Mouse (Mus musculus) adrenal gland, adult 18-20 months (tissue): ENCODE measurements around the gene Ankrd13a. TPM values are rescaled to one million over a fixed set of nuclear protein-coding genes. Genes with fewer than 3 reads are reported as not detected.
A peak's percentile ranks its signal among the peaks of the same experiment; 100 is the strongest.

ENCODE experiments used
- DNase-seq, 2 experiments: peaks; one replicate each; pipeline ENCODE4 v3.0.0; 2021 to 2022; ENCODE audit warnings: low spot score in 2 of 2
- total RNA-seq, 2 experiments: library from RNA; stranded (reverse); gene quantifications; 1 replicate in 1 of 2; 2 replicates in 1 of 2; pipeline ENCODE4 v1.2.3; 2021

The Ankrd13a gene
- total RNA-seq, 2 experiments from 2014 or later: 72.6 to 82.7 TPM

DNA sequence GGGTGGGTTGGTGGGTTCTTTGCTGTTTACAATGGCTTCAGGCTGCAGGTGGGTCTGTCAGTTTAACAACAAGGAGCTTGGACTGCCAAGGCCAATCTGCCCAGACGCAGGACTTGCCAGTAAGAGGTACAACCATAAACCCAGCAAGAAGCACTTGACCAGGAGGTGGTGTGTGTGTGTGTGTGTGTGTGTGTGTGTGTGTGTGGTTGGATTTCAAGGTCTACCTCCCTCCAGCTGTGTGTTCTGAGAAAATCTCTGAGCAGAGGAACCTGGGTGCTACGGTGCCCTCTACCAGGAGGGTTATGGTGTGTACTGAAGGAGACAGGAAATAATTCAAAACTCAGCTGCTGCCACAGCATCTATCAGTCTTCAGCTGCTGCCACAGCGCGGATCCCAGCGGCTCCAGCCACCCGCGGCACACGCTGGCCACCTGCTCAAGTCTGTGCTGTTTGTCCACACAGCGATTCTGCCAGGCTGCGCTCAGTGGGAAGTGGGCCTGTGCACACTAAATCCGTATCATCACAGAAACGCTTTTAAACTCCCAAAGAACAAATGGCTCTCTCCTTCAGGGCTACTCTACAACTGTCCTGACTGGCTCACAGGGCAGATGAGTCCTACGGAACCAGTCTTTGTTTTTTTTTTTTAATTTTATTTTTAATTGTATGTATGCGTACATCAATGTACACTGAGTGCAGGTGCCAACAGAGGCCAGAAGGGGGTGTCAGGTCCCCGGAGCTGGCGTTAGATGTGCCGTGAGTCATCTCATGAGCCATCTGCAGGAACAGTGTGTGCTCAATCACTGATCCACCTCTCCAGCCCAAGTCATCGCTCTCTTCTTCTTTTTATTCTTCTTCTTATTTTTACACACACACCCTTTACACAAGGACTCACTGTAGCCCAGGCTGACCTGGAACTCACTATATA lies 9.4 kb upstream of the Ankrd13a start:
- DNase-seq: peak in 1 of 2 experiments; percentile 40

GRCm38 (mm10) chr5:114766686-114767085 lies 7.8 kb upstream of the Ankrd13a start:
- no peak for DNase-seq

GRCm38 (mm10) chr5:114767185-114767584 lies 7.3 kb upstream of the Ankrd13a start:
- no peak for DNase-seq

GRCm38 (mm10) chr5:114769786-114770185 lies 4.7 kb upstream of the Ankrd13a start:
- no peak for DNase-seq

DNA sequence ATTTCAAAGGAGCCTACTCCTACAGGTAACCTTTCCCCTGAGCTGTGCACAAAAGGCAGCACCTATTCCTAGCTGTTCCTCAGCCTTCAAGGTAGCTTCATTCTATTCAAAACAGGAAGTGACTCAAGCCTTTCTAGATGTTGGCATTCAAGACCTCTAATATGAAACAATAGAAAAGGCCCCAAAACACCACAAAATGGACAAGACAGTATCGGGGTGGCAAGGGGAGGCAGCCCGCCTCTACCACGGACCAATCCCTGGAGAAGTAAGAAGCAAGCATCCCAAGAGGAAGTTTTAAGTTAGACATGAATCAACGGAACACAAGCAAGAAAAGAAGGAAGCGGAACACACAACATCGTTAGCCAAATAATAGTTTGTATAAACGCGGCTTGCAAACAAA lies 2.7 kb upstream of the Ankrd13a start:
- no peak for DNase-seq

DNA sequence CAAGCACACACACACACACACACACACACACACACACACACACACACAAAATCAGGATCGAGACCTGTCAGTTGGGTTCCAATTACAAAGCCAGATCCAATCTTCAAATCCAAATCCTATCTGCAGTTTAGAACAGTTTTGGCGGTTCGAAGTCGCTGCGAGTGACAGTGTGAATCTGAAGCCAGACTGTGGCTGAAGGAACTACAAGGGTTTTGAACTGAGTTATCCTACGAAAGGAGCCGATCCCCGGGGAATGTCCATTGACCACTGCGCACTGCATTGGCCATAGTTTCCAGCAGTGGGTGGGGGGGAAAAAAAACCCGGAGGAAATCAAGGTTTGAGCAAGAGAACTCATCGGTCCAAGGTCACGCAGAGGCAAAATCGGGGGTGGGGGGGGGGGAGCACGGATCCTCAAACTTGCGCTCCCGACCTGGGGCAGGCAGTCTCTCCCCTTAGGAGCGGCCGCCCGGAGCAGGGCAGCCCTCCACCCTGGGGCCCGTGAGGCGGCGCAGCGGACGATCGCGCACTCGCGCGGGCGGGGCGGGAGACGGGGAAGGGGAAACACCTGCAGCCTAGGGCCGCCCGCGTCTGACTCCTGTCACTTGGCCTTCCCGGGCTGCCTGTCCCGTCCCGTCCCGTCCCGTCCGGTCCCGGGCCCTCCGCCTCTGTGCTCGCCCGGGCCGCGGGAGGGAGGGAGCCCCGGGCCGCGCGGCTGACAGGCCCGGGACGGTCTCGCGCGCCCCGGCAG lies 1.8 kb upstream of the Ankrd13a start:
- DNase-seq: peak; percentile 62 to 68

GRCm38 (mm10) chr5:114773211-114773710 lies 1.2 kb upstream of the Ankrd13a start:
- peak; percentile 97 for DNase-seq

DNA sequence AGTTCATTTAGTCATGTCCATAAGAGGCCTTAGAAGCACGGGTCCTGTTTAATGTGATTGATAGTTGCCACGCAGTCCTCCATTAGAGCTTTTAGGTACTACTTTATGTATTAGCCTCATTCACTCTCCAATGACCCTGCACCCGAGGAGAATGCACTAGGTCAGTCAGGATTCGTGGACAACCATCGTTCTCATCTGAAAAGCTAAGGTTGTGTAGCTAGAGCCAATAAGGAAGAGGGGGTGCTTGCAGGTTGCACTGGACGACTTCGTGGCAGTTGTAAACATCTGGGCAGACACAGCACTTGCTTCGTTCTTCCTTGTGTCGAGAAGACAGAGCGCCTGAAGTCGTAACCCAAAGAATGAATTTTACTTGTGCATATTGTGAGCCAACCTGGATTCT lies 697 bp upstream of the Ankrd13a start:
- DNase-seq: peak in 1 of 2 experiments; percentile 39

DNA sequence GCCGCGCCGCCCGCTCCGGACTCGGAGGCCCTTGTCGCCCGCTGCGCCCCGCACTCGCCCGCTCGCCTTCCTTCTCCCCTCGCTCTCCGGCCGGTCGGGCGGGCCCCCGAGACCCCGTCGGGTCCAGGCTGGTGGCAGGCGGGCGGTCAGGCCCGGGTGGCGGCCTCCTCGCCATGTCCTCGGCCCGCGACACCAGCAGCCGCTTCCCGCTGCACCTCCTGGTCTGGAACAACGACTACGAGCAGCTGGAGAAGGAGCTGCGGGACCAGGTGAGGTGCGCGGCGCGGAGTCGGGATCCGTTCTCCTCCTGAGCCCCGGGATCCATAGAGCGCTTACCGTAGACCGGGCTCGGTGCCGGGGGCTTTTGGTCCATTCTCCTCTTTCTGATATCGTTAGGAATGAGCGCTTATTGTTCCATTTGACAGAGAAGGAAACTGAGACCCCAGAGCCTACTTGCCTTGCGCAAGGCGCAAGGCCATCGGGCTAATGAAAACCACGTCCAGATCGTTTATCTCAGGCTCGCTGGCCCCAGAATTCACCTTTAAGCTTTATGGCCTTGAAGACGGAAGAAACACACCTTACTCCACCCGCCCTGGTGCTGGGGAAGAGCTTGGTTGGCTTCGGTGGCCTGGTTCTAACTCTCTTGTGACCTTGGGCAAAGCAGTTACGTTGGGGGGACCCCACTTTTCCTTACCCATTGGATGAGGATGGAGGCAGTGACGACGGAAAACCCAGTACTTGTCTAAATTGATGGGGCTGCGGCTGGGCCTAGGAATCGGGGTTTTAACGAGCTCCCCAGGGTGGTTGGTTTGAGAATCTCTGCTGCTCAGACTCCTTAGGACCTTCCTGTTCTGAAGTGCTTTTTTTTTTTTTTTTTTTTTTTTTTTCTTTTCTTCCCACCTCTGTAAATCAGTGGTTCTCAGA lies 841 bp downstream of the Ankrd13a start, which contains the start of gene Git2:
TSS of gene Git2 (minus strand) at position 462 of the 924 bp plus-strand sequence.
- DNase-seq: no peak

- no peak for DNase-seq
Observed at GRCm38 (mm10) chr5:114776174-114776573, 1.7 kb downstream of the Ankrd13a start.

- no peak for DNase-seq
Observed at GRCm38 (mm10) chr5:114779956-114780489, 5.5 kb downstream of the Ankrd13a start.

DNA sequence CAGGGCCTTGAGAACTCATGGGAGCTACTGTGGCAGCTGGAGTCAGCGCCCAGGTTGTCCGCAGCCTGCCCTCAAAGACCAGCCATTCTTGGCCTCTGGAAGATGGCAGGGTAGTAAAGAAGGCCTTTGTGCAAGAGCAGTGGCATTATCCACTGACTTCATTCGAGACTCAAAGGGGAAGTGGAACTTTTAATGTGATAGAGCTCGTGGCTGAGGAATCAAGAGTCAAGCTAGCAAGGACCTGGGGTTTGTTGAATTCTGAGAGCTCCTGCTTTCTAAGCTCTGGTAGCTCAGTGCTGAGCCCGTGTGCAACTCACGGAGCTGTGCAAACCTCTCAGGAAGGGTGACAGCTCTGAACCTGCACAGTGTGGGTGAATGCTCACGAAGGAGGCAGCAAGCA lies 6.4 kb downstream of the Ankrd13a start:
- DNase-seq: no peak

DNA sequence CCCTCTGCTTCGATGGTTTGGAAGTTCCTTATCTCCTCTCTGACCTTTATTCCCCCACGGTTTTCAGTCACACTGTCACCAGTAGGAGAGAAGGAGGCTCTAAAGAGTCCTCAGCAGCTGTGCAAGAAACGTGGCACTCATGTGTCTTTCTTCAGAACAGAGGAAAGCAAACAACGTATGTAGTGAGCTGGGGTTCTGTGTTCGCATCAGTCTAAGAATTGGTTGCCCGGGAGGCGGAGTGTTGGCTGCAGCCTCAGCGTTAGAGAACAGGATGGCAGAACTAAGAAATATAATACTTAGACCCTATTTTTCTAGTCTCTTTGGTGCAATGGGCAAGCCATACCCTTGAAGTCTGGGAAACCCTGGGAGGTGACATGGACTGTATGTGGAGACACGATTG lies 8.5 kb downstream of the Ankrd13a start:
- DNase-seq: no peak

- no peak for DNase-seq
Observed at GRCm38 (mm10) chr5:114783405-114784163, 9.1 kb downstream of the Ankrd13a start.

- DNase-seq: peak in 1 of 2 experiments; percentile 38
Observed at GRCm38 (mm10) chr5:114784622-114785165, 10.2 kb downstream of the Ankrd13a start.

DNA sequence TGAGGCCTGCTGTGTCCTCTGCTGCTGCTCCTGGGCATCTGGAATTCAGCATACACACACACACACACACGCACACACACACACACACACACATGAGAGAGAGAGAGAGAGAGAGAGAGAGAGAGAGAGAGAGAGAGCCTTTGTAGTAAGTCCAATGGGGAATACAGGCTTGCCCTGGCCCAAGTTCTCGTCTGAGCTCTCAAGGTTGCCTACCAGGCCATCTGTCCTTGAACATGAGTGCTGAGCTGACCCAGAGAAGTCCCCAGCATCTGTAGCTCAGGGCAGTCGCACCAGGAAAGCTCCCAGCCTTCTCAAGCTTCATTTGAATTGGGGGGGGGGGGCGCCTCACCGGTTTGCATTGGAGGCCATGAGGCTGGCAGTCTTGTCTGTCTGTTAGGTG lies 10.7 kb downstream of the Ankrd13a start:
- DNase-seq: no peak

DNA sequence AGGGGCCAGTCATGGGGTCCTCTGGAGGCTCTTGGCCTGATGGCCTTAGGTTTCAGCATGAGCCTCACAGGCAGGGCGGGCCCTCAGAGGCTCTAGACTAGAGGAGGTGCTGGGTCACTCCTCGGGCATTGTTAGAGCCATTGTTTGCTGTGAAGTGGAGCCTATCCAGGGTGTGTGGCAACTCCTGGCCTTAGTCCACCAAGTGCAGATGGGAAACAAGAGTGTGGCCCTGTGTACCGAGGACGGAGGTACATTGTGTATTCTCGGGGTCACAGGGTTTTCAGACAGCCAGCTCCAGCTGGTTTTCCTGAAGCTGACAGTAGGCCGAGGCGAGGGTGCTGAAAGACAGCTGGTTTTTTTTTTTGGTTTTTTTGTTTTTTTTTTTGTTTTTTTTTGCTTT lies 18.8 kb downstream of the Ankrd13a start:
- DNase-seq: no peak

- DNase-seq: no peak
Observed at GRCm38 (mm10) chr5:114794609-114795008, 20.1 kb downstream of the Ankrd13a start.

GRCm38 (mm10) chr5:114795231-114795630 lies 20.8 kb downstream of the Ankrd13a start:
- peak in 1 of 2 experiments; percentile 45 for DNase-seq
